Mouse (Mus musculus): ENCODE data around the gene Mup10. TPM values are rescaled to one million over a fixed set of nuclear protein-coding genes. Genes with fewer than 3 reads are reported as not detected.
"Not testable (repeated sequence)": the region's sequence is repeated elsewhere in the genome, so short reads cannot be mapped to it uniquely, and the experiment has no call there.

The Mup10 gene
- not detected in 2 replicates for polyA plus RNA-seq (2012; rRNA removed)

GRCm38 (mm10) chr4:60582099-60582498 is at the start of gene Mup10:
Gene Mup10 (minus strand): TSS chr4:60582199.
- H3K27me3 ChIP-seq (replicated peaks; ENCODE audit: control insufficient read depth, insufficient read depth, low read length); H3K27ac ChIP-seq (ENCODE audit: insufficient read depth, low read depth, low read length); H3K4me1 ChIP-seq (ENCODE audit: control insufficient read depth, insufficient read depth, low read length); DNase-seq; H3K4me3 ChIP-seq (ENCODE audit: insufficient read depth, low read depth, low read length); H3K36me3 ChIP-seq (ENCODE audit: control insufficient read depth, insufficient read depth, low read length): not testable (repeated sequence)
- 88% methylated on average over 2 of the region's 2 CpGs for WGBS

Other genes starting within 250 kb of the Mup10 start
- gene Mup9, start 160.2 kb downstream of the Mup10 start, polyA plus RNA-seq (2012; rRNA removed), result not detected in 2 replicates
- 0.18 TPM in 1 of 2 replicates, not detected in the other for gene Mup1, start 80.2 kb downstream of the Mup10 start, polyA plus RNA-seq (2012; rRNA removed)
- 0.11 TPM in 1 of 2 replicates, not detected in the other for gene Mup11, start 80.2 kb upstream of the Mup10 start, polyA plus RNA-seq (2012; rRNA removed)
- not detected in 2 replicates for gene Mup12, start 159.1 kb upstream of the Mup10 start, polyA plus RNA-seq (2012; rRNA removed)
- gene Mup22, start 239.3 kb upstream of the Mup10 start, polyA plus RNA-seq (2012; rRNA removed), result 0.49 TPM in 1 of 2 replicates, not detected in the other